Comparison of ENCODE assay signal across 14 mouse cellular contexts in genomic region chr11:120067834-120068233, GRCm38 (mm10). TPM values are rescaled to one million over a fixed set of nuclear protein-coding genes. Genes with fewer than 3 reads are reported as not detected.
DNase-seq lines count a peak whose midpoint lies in the region; ATAC-seq and TF ChIP-seq lines count a peak whose summit lies in the region.
"Had no signal": no experiment of that assay in that cellular context is flagged by ENCODE, and none has a peak within 500 bp of the region (broad histone marks: within the 10 kb centered on the region; RNA-seq: fewer than 3 reads in every experiment).

No protein-coding gene starts in this region.

- TF ChIP-seq CTCF in midbrain, postnatal 0 days (IDR thresholded peaks at IDR 0.05): peak; percentile 61
- peak; percentile 65 for TF ChIP-seq CTCF in stomach, postnatal 0 days (IDR thresholded peaks at IDR 0.05; ENCODE audit: low read depth)

- no peaks in the 10 kb centered on the region for H3K27me3 ChIP-seq in hindbrain, embryonic 14.5 days (ENCODE audit: control insufficient read depth, insufficient read depth, low read length)
- H3K27me3 ChIP-seq in hindbrain, embryonic 11.5 days (ENCODE audit: control insufficient read depth, insufficient read depth, low read length): 0 out of 2 replicates have a peak, but pooled peaks cover 3% of the 10 kb centered on the region
- no peaks in the 10 kb centered on the region for H3K27me3 ChIP-seq in midbrain, postnatal 0 days (ENCODE audit: insufficient read depth, low read length)
- H3K27me3 ChIP-seq in midbrain, embryonic 10.5 days (ENCODE audit: low read depth, poor library complexity, severe bottlenecking): peaks cover 46% of the 10 kb centered on the region
- H3K27me3 ChIP-seq in stomach, postnatal 0 days (ENCODE audit: control insufficient read depth, insufficient read depth, low read length): no peaks in the 10 kb centered on the region
- H3K27me3 ChIP-seq: neural tube, embryonic 13.5 days had no signal

- H3K4me2 ChIP-seq in hindbrain, embryonic 14.5 days (replicated peaks): no peak overlapping the region
- H3K4me2 ChIP-seq in hindbrain, embryonic 11.5 days (replicated peaks; ENCODE audit: low read depth, low read length): no peak overlapping the region
- H3K4me2 ChIP-seq in midbrain, postnatal 0 days (ENCODE audit: low read depth, low read length, poor library complexity, severe bottlenecking): no peak overlapping the region
- no peak overlapping the region for H3K4me2 ChIP-seq in stomach, postnatal 0 days (replicated peaks; ENCODE audit: low read depth)
- H3K4me2 ChIP-seq: neural tube, embryonic 13.5 days had no signal

- 0 out of 2 replicates have a peak, but pooled peaks have one; percentile 32 for ATAC-seq in cerebellum, adult (ENCODE audit: insufficient number of reproducible peaks, low FRiP score, low TSS enrichment)
- ATAC-seq in hindbrain, embryonic 14.5 days (ENCODE audit: low FRiP score): no peak
- no peak for ATAC-seq in hindbrain, embryonic 11.5 days (ENCODE audit: low FRiP score)
- ATAC-seq in midbrain, postnatal 0 days (ENCODE audit: low FRiP score): 0 out of 2 replicates have a peak, but pooled peaks have one; percentile 8
- ATAC-seq in stomach, postnatal 0 days (ENCODE audit: low FRiP score, low TSS enrichment): 0 out of 2 replicates have a peak, but pooled peaks have one; percentile 15

- H3K9me3 ChIP-seq in hindbrain, embryonic 14.5 days (ENCODE audit: control insufficient read depth, low read length): no peaks in the 10 kb centered on the region
- no peaks in the 10 kb centered on the region for H3K9me3 ChIP-seq in hindbrain, embryonic 11.5 days (ENCODE audit: control insufficient read depth, low read length)
- H3K9me3 ChIP-seq in midbrain, postnatal 0 days (ENCODE audit: low read length): no peaks in the 10 kb centered on the region
- no peaks in the 10 kb centered on the region for H3K9me3 ChIP-seq in midbrain, embryonic 10.5 days (replicated peaks)
- H3K9me3 ChIP-seq in stomach, postnatal 0 days (ENCODE audit: control insufficient read depth, low read length): no peaks in the 10 kb centered on the region
- H3K9me3 ChIP-seq: hindbrain, embryonic 10.5 days; neural tube, embryonic 13.5 days had no signal

- no peak for DNase-seq in cerebellum, adult 18-20 months
- DNase-seq in hindbrain, embryonic 14.5 days (ENCODE audit: low spot score): peak; percentile 29
- no peak for DNase-seq in hindbrain, embryonic 11.5 days (ENCODE audit: low spot score)
- peak; percentile 53 for DNase-seq in midbrain, postnatal 0 days (ENCODE audit: low spot score)
- no peak for DNase-seq in midbrain, embryonic 10.5 days (ENCODE audit: low spot score)
- DNase-seq in stomach, postnatal 0 days (ENCODE audit: low spot score): peak; percentile 71
- no peak for DNase-seq in gastrocnemius, adult 18-20 months (ENCODE audit: low spot score)
- DNase-seq: heart, adult 2 months; lung, adult 18-20 months; thymus, adult 2 months had no signal

- H3K4me3 ChIP-seq in hindbrain, embryonic 14.5 days (replicated peaks; ENCODE audit: low read length): no peak overlapping the region
- H3K4me3 ChIP-seq in hindbrain, embryonic 11.5 days (ENCODE audit: low read depth, low read length): no peak overlapping the region
- H3K4me3 ChIP-seq in midbrain, postnatal 0 days (ENCODE audit: low read depth, low read length): no peak overlapping the region
- no peak overlapping the region for H3K4me3 ChIP-seq in midbrain, embryonic 10.5 days
- no peak overlapping the region for H3K4me3 ChIP-seq in stomach, postnatal 0 days (ENCODE audit: low read depth, low read length)
- H3K4me3 ChIP-seq: heart, adult 2 months; hindbrain, embryonic 10.5 days; neural tube, embryonic 13.5 days had no signal

- no peak for TF ChIP-seq EP300 in stomach, postnatal 0 days (optimal IDR thresholded peaks at IDR 0.05)

- 0 out of 2 replicates have a peak, but pooled peaks cover 4% of the 10 kb centered on the region for H3K4me1 ChIP-seq in hindbrain, embryonic 14.5 days (replicated peaks; ENCODE audit: control insufficient read depth, insufficient read depth, low read length)
- H3K4me1 ChIP-seq in hindbrain, embryonic 11.5 days (replicated peaks; ENCODE audit: control insufficient read depth, insufficient read depth, low read length): no peaks in the 10 kb centered on the region
- H3K4me1 ChIP-seq in midbrain, postnatal 0 days (ENCODE audit: insufficient read depth, low read length): no peaks in the 10 kb centered on the region
- peaks cover 39% of the 10 kb centered on the region for H3K4me1 ChIP-seq in midbrain, embryonic 10.5 days
- H3K4me1 ChIP-seq in stomach, postnatal 0 days (replicated peaks; ENCODE audit: control insufficient read depth, insufficient read depth): no peaks in the 10 kb centered on the region

- WGBS in hindbrain, embryonic 14.5 days: 59% methylated on average over 17 of the region's 17 CpGs
- 57% methylated on average over 17 of the region's 17 CpGs for whole genome bisulfite sequencing in hindbrain, embryonic 11.5 days
- 58% methylated on average over 17 of the region's 17 CpGs for WGBS in midbrain, postnatal 0 days
- WGBS in midbrain, embryonic 10.5 days: 46% methylated on average over 17 of the region's 17 CpGs
- WGBS in stomach, postnatal 0 days: 60% methylated on average over 17 of the region's 17 CpGs

- no peak overlapping the region for H3K9ac ChIP-seq in hindbrain, embryonic 14.5 days
- H3K9ac ChIP-seq in hindbrain, embryonic 11.5 days (ENCODE audit: low read depth, low read length): no peak overlapping the region
- H3K9ac ChIP-seq in midbrain, postnatal 0 days (replicated peaks; ENCODE audit: low read length, poor library complexity, severe bottlenecking): no peak overlapping the region
- no peak overlapping the region for H3K9ac ChIP-seq in stomach, postnatal 0 days (ENCODE audit: low read length)
- H3K9ac ChIP-seq: neural tube, embryonic 13.5 days had no signal

- no peak overlapping the region for H3K27ac ChIP-seq in hindbrain, embryonic 14.5 days
- H3K27ac ChIP-seq in hindbrain, embryonic 11.5 days (ENCODE audit: low read depth, low read length): no peak overlapping the region
- H3K27ac ChIP-seq in midbrain, postnatal 0 days (ENCODE audit: low read depth, low read length): no peak overlapping the region
- no peak overlapping the region for H3K27ac ChIP-seq in midbrain, embryonic 10.5 days (replicated peaks)
- H3K27ac ChIP-seq in stomach, postnatal 0 days (replicated peaks): no peak overlapping the region
- H3K27ac ChIP-seq: heart, adult 2 months; hindbrain, embryonic 10.5 days; neural tube, embryonic 13.5 days had no signal

- H3K36me3 ChIP-seq in hindbrain, embryonic 14.5 days (replicated peaks; ENCODE audit: control insufficient read depth, insufficient read depth): peaks cover 93% of the 10 kb centered on the region
- H3K36me3 ChIP-seq in hindbrain, embryonic 11.5 days (ENCODE audit: control insufficient read depth, insufficient read depth, low read length): peaks cover 5% of the 10 kb centered on the region; the same call in 1 of the 2 replicates
- H3K36me3 ChIP-seq in midbrain, postnatal 0 days (ENCODE audit: insufficient read depth, low read length): peaks cover 80% of the 10 kb centered on the region
- H3K36me3 ChIP-seq in midbrain, embryonic 10.5 days: peaks cover 100% of the 10 kb centered on the region
- H3K36me3 ChIP-seq in stomach, postnatal 0 days (ENCODE audit: control insufficient read depth, insufficient read depth, low read length): peaks cover 17% of the 10 kb centered on the region

RNA-seq across cellular contexts. Expression of gene Cep131, which starts 18.8 kb away (rescaled TPM):
- 27.8 and 28.1 TPM in 2 replicates for polyA plus RNA-seq in hindbrain, embryonic 14.5 days (2014; fragmentation: Nextera tagmentation; extraction: Ambion mirVana)
- 24.2 and 24.6 TPM in 2 replicates for polyA plus RNA-seq in hindbrain, embryonic 11.5 days (2014; fragmentation: Nextera tagmentation; extraction: Ambion mirVana)
- total RNA-seq in midbrain, postnatal 0 days (2014; rRNA removed): 17.7 and 19.0 TPM in 2 replicates
- 25.4 and 27.7 TPM in 2 replicates for polyA plus RNA-seq in midbrain, postnatal 0 days (2015; fragmentation: Nextera tagmentation; extraction: Ambion mirVana)
- 38.1 and 45.9 TPM in 2 replicates for polyA plus RNA-seq in midbrain, embryonic 10.5 days (2016; fragmentation: Nextera tagmentation; extraction: Ambion mirVana)
- 5.8 and 6.3 TPM in 2 replicates for polyA plus RNA-seq in stomach, postnatal 0 days (2015; fragmentation: Nextera tagmentation; extraction: Ambion mirVana)
- 1 to 10 TPM; 6.0 to 8.4 TPM for total RNA-seq in gastrocnemius, adult 18-20 months (2021)

RNA-seq across cellular contexts. Expression of gene Aatk, which starts 20.9 kb away (rescaled TPM):
- polyA plus RNA-seq in hindbrain, embryonic 14.5 days (2014; fragmentation: Nextera tagmentation; extraction: Ambion mirVana): 45.3 and 49.1 TPM in 2 replicates
- polyA plus RNA-seq in hindbrain, embryonic 11.5 days (2014; fragmentation: Nextera tagmentation; extraction: Ambion mirVana): 1.9 TPM in 2 replicates
- total RNA-seq in midbrain, postnatal 0 days (2014; rRNA removed): 170 and 178 TPM in 2 replicates
- 44.9 and 46.9 TPM in 2 replicates for polyA plus RNA-seq in midbrain, postnatal 0 days (2015; fragmentation: Nextera tagmentation; extraction: Ambion mirVana)
- 1.2 and 1.9 TPM in 2 replicates for polyA plus RNA-seq in midbrain, embryonic 10.5 days (2016; fragmentation: Nextera tagmentation; extraction: Ambion mirVana)
- 1.6 and 2.1 TPM in 2 replicates for polyA plus RNA-seq in stomach, postnatal 0 days (2015; fragmentation: Nextera tagmentation; extraction: Ambion mirVana)
- total RNA-seq in gastrocnemius, adult 18-20 months (2021): 1 to 10 TPM; 3.2 to 3.6 TPM
- total RNA-seq: megakaryocyte-erythroid progenitor cell, adult 5-6 weeks had no signal

RNA-seq across cellular contexts. Expression of gene Tepsin, which starts 30.7 kb away (rescaled TPM):
- polyA plus RNA-seq in hindbrain, embryonic 14.5 days (2014; fragmentation: Nextera tagmentation; extraction: Ambion mirVana): 17.7 and 20.1 TPM in 2 replicates
- polyA plus RNA-seq in hindbrain, embryonic 11.5 days (2014; fragmentation: Nextera tagmentation; extraction: Ambion mirVana): 16.9 and 17.6 TPM in 2 replicates
- total RNA-seq in midbrain, postnatal 0 days (2014; rRNA removed): 28.6 and 32.1 TPM in 2 replicates
- polyA plus RNA-seq in midbrain, postnatal 0 days (2015; fragmentation: Nextera tagmentation; extraction: Ambion mirVana): 14.9 and 17.6 TPM in 2 replicates
- 20.0 and 21.2 TPM in 2 replicates for polyA plus RNA-seq in midbrain, embryonic 10.5 days (2016; fragmentation: Nextera tagmentation; extraction: Ambion mirVana)
- 8.3 and 11.5 TPM in 2 replicates for polyA plus RNA-seq in stomach, postnatal 0 days (2015; fragmentation: Nextera tagmentation; extraction: Ambion mirVana)
- 1 to 10 TPM; 4.1 to 4.9 TPM for total RNA-seq in gastrocnemius, adult 18-20 months (2021)

RNA-seq across cellular contexts. Expression of gene Ndufaf8, which starts 30.9 kb away (rescaled TPM):
- 47.5 and 62.8 TPM in 2 replicates for polyA plus RNA-seq in hindbrain, embryonic 14.5 days (2014; fragmentation: Nextera tagmentation; extraction: Ambion mirVana)
- polyA plus RNA-seq in hindbrain, embryonic 11.5 days (2014; fragmentation: Nextera tagmentation; extraction: Ambion mirVana): 62.8 and 67.5 TPM in 2 replicates
- 32.9 and 64.8 TPM in 2 replicates for total RNA-seq in midbrain, postnatal 0 days (2014; rRNA removed)
- 56.8 and 57.0 TPM in 2 replicates for polyA plus RNA-seq in midbrain, postnatal 0 days (2015; fragmentation: Nextera tagmentation; extraction: Ambion mirVana)
- polyA plus RNA-seq in midbrain, embryonic 10.5 days (2016; fragmentation: Nextera tagmentation; extraction: Ambion mirVana): 89.7 and 91.0 TPM in 2 replicates
- polyA plus RNA-seq in stomach, postnatal 0 days (2015; fragmentation: Nextera tagmentation; extraction: Ambion mirVana): 84.8 and 84.9 TPM in 2 replicates
- 10 to 100 TPM; 45.7 to 48.1 TPM for total RNA-seq in gastrocnemius, adult 18-20 months (2021)

Comparison
In these comparisons a context has a peak if more than half of its experiments do, and no peak if none do; other contexts are left out.
1. DNase-seq: peak in hindbrain, embryonic 14.5 days (single experiment), midbrain, postnatal 0 days (single experiment) and stomach, postnatal 0 days (single experiment); none in cerebellum, adult 18-20 months (0 of 2), hindbrain, embryonic 11.5 days (single experiment), midbrain, embryonic 10.5 days (single experiment) and gastrocnemius, adult 18-20 months (single experiment).
2. RNA of gene Aatk, which starts 20.9 kb away (polyA plus RNA-seq): 45.3 to 49.1 TPM in hindbrain, embryonic 14.5 days and 44.9 to 46.9 TPM in midbrain, postnatal 0 days; 1.9 TPM in hindbrain, embryonic 11.5 days, 1.6 to 2.1 TPM in stomach, postnatal 0 days and 1.2 to 1.9 TPM in midbrain, embryonic 10.5 days; every median in the first group is over 10 times any median in the second.
3. ATAC-seq: peak in cerebellum, adult (single experiment), midbrain, postnatal 0 days (single experiment) and stomach, postnatal 0 days (single experiment); none in hindbrain, embryonic 14.5 days (single experiment) and hindbrain, embryonic 11.5 days (single experiment).